Mouse (Mus musculus): ENCODE results near the gene Rasa3. TPM values are rescaled to one million over a fixed set of nuclear protein-coding genes. Genes with fewer than 3 reads are reported as not detected.

Rasa3 gene
- 57.2 and 62.6 TPM in 2 replicates for polyA plus RNA-seq (2011; ENCODE audit: insufficient read length, low read depth, missing spikeins)

GRCm38 (mm10) chr8:13677413-13677883 is at the start of gene Rasa3:
TSS of gene Rasa3 (minus strand) at chr8:13677603.
- peak within 1 kb of the TSS; percentile 83 for H3K4me3 ChIP-seq (ENCODE audit: insufficient read depth, low read length)
- peaks cover 11% of the 10 kb centered on the region for H3K4me1 ChIP-seq (ENCODE audit: control insufficient read depth, insufficient read depth, low read length)
- peak within 1 kb of the TSS; percentile 76 for H3K27ac ChIP-seq (ENCODE audit: insufficient read depth, low read length)
- TF ChIP-seq CTCF (IDR thresholded peaks at IDR 0.05; ENCODE audit: borderline replicate concordance, insufficient read depth, low read length) (no peak), POLR2A (IDR thresholded peaks at IDR 0.05; ENCODE audit: low read depth, low read length) (peak; percentile 78)

- Histone ChIP-seq H3K4me1 (ENCODE audit: control insufficient read depth, insufficient read depth, low read length) (no peaks in the 10 kb centered on the region), H3K27ac (ENCODE audit: insufficient read depth, low read length) (no peak overlapping the region), H3K4me3 (ENCODE audit: insufficient read depth, low read length) (no peak overlapping the region)
- no peak for TF ChIP-seq CTCF (IDR thresholded peaks at IDR 0.05; ENCODE audit: borderline replicate concordance, insufficient read depth, low read length)
- TF ChIP-seq POLR2A (IDR thresholded peaks at IDR 0.05; ENCODE audit: low read depth, low read length), result no peak
These were observed 48.3 kb upstream of the Rasa3 start for GRCm38 (mm10) chr8:13725722-13726121.

- no peaks in the 10 kb centered on the region for H3K4me1 ChIP-seq (ENCODE audit: control insufficient read depth, insufficient read depth, low read length)
- H3K4me3 ChIP-seq (ENCODE audit: insufficient read depth, low read length), result no peak overlapping the region
- H3K27ac ChIP-seq (ENCODE audit: insufficient read depth, low read length), result no peak overlapping the region
- TF ChIP-seq POLR2A (IDR thresholded peaks at IDR 0.05; ENCODE audit: low read depth, low read length) (no peak), CTCF (IDR thresholded peaks at IDR 0.05; ENCODE audit: borderline replicate concordance, insufficient read depth, low read length) (no peak)
These were observed 41.6 kb upstream of the Rasa3 start for GRCm38 (mm10) chr8:13718980-13719379.

DNA sequence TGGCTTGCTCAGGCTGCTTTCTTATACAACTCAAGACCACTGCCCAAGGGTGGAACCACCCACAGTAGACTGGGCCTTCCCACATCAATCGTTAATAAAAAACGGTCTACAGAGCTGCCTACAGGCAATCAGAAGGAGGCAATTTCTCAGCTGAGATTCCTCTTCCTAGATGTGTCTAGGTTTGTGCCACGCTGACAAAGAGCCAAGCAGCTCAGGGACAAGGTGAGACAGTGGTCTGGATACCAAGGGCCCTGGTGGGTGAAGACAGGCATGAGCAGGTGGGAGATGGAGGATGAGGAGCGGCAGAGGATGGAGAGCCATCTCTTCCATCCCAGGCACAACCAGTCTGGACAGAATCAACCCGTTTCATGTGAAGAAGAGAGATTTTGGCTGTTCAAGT is 31.1 kb upstream of the Rasa3 start:
- TF ChIP-seq CTCF (IDR thresholded peaks at IDR 0.05; ENCODE audit: borderline replicate concordance, insufficient read depth, low read length), result no peak
- TF ChIP-seq POLR2A (IDR thresholded peaks at IDR 0.05; ENCODE audit: low read depth, low read length), result no peak
- no peaks in the 10 kb centered on the region for H3K4me1 ChIP-seq (ENCODE audit: control insufficient read depth, insufficient read depth, low read length)
- H3K27ac ChIP-seq (ENCODE audit: insufficient read depth, low read length), result no peak overlapping the region
- H3K4me3 ChIP-seq (ENCODE audit: insufficient read depth, low read length), result no peak overlapping the region

DNA sequence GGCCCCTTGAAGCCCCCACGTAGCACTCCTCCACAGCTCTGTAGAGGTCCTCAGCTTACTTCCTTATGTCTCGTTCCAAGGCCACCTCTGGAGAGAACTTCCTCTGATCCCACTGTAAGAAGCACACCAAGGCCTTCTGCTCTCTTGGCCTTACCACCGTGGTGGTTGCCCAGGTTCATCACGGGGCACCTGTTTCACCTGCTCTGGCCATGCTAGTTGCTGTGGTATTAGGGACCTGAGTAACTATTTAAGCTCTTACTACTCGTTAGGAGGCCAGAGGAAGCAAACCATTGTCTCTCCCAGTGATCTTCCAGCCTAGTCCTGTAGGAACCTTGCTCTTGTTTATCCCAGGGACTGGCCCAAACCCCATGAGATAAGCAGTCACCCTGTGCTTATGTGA is 29.5 kb upstream of the Rasa3 start:
- no peak overlapping the region for H3K27ac ChIP-seq (ENCODE audit: insufficient read depth, low read length)
- TF ChIP-seq POLR2A (IDR thresholded peaks at IDR 0.05; ENCODE audit: low read depth, low read length), result no peak
- H3K4me1 ChIP-seq (ENCODE audit: control insufficient read depth, insufficient read depth, low read length), result no peaks in the 10 kb centered on the region
- no peak overlapping the region for H3K4me3 ChIP-seq (ENCODE audit: insufficient read depth, low read length)

DNA sequence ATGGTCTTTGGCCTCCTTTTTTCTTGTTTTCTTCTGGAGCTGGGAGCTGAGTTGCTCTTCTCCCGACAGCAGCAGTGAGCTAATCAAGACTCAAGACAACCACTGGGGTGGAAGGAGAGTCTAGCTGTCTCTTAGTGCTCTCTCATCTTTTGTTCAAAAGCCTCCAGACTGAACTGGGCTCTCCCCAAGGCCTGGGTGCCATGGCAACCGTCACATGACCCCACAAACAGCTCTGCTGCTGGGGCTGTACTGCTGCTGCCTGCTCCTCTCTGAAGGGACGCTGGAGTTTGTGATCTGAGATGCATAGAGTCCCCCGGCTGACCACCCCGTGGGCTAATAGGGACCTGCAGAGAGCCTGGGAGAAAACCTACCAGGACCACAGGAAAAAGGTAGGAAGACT is 28.3 kb upstream of the Rasa3 start, which contains the start of gene Cfap97d2:
Gene Cfap97d2, plus strand, starts transcription at position 222 of the 400 bp plus-strand sequence.
- TF ChIP-seq POLR2A (IDR thresholded peaks at IDR 0.05; ENCODE audit: low read depth, low read length) (no peak), CTCF (IDR thresholded peaks at IDR 0.05; ENCODE audit: borderline replicate concordance, insufficient read depth, low read length) (no peak)
- Histone ChIP-seq H3K4me1 (ENCODE audit: control insufficient read depth, insufficient read depth, low read length) (no peaks in the 10 kb centered on the region), H3K4me3 (ENCODE audit: insufficient read depth, low read length) (no peak within 1 kb of the TSS), H3K27ac (ENCODE audit: insufficient read depth, low read length) (no peak within 1 kb of the TSS)

DNA sequence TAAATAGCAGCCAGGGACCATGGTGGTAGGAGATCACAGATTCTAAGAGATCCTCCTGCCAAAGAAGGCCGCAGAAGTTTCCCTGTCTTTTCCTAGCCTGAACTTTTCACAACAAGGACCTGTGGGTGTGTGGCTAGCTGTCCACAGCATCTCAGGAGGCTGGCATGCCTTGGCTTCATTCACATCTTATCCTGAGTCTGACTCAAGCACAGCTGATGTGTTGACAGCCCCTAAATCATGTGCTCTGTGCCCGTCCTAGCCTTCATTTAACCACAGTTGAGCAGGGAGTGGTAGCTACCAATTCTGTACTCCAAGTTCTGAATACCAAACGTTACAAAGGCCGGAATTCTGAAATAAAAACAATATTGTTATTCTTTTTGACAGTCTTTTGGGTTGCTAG is 26.9 kb upstream of the Rasa3 start:
- no peak overlapping the region for H3K4me3 ChIP-seq (ENCODE audit: insufficient read depth, low read length)
- TF ChIP-seq CTCF (IDR thresholded peaks at IDR 0.05; ENCODE audit: borderline replicate concordance, insufficient read depth, low read length) (no peak), POLR2A (IDR thresholded peaks at IDR 0.05; ENCODE audit: low read depth, low read length) (no peak)
- no peaks in the 10 kb centered on the region for H3K4me1 ChIP-seq (ENCODE audit: control insufficient read depth, insufficient read depth, low read length)
- no peak overlapping the region for H3K27ac ChIP-seq (ENCODE audit: insufficient read depth, low read length)

DNA sequence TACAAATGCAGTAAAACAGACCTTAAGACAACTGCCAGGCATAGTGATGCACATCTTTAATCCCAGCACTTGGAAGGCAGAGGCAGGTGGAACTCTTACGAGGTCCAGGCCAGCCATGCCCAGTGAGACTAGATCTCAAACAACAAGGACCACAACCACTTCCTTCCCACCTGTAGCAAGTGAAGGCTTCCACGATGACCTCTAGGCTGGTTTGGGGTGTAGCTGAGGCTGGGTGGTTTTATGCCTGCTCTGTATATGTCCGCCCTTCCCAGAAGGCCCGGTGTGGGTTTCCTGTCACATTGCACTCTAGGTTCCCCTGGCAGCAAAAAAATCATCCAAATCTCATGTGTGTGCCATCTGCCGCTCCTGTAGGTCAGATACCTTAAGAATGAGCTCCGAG is 26.4 kb upstream of the Rasa3 start:
- Histone ChIP-seq H3K4me1 (ENCODE audit: control insufficient read depth, insufficient read depth, low read length) (no peaks in the 10 kb centered on the region), H3K4me3 (ENCODE audit: insufficient read depth, low read length) (no peak overlapping the region), H3K27ac (ENCODE audit: insufficient read depth, low read length) (no peak overlapping the region)
- no peak for TF ChIP-seq CTCF (IDR thresholded peaks at IDR 0.05; ENCODE audit: borderline replicate concordance, insufficient read depth, low read length)
- no peak for TF ChIP-seq POLR2A (IDR thresholded peaks at IDR 0.05; ENCODE audit: low read depth, low read length)

DNA sequence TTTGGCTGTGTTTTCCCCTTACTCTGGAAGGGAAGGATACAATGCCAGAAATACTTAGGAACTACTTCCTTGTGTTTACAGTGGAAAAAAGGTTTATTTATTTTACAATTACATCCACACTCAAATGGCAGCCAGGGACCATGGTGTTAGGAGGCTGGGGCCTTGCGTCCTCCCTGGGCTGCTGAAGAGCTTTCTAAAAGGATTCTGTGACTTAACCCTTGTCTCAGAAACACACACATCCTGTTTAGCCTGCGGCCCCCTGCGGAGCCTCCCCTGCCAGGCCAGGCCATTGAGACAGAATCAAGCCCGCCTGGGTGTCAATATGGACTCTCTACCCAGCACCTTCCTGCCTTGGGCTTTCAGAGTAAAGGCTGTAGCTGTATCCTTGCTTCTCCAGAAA is 25.4 kb upstream of the Rasa3 start:
- H3K27ac ChIP-seq (ENCODE audit: insufficient read depth, low read length), result no peak overlapping the region
- H3K4me1 ChIP-seq (ENCODE audit: control insufficient read depth, insufficient read depth, low read length), result no peaks in the 10 kb centered on the region
- H3K4me3 ChIP-seq (ENCODE audit: insufficient read depth, low read length), result no peak overlapping the region
- no peak for TF ChIP-seq CTCF (IDR thresholded peaks at IDR 0.05; ENCODE audit: borderline replicate concordance, insufficient read depth, low read length)
- TF ChIP-seq POLR2A (IDR thresholded peaks at IDR 0.05; ENCODE audit: low read depth, low read length), result no peak

GRCm38 (mm10) chr8:13699323-13699949 is 22.0 kb upstream of the Rasa3 start:
- H3K4me1 ChIP-seq (ENCODE audit: control insufficient read depth, insufficient read depth, low read length), result no peaks in the 10 kb centered on the region; the same call in 1 of the 2 replicates

More at GRCm38 (mm10) chr8:13699323-13699949, 22.0 kb upstream of the Rasa3 start:
- TF ChIP-seq CTCF (IDR thresholded peaks at IDR 0.05; ENCODE audit: borderline replicate concordance, insufficient read depth, low read length) (no peak), POLR2A (IDR thresholded peaks at IDR 0.05; ENCODE audit: low read depth, low read length) (no peak)
- Histone ChIP-seq H3K27ac (ENCODE audit: insufficient read depth, low read length) (no peak overlapping the region), H3K4me3 (ENCODE audit: insufficient read depth, low read length) (no peak overlapping the region)

All from embryonic fibroblast, embryonic 13.5 days (primary cell).